Mouse (Mus musculus): ENCODE results near the gene Fmo1. TPM values are rescaled to one million over a fixed set of nuclear protein-coding genes. Genes with fewer than 3 reads are reported as not detected.

The Fmo1 gene
- polyA plus RNA-seq, 2 experiments, result 35.0 to 46.7 TPM

DNA sequence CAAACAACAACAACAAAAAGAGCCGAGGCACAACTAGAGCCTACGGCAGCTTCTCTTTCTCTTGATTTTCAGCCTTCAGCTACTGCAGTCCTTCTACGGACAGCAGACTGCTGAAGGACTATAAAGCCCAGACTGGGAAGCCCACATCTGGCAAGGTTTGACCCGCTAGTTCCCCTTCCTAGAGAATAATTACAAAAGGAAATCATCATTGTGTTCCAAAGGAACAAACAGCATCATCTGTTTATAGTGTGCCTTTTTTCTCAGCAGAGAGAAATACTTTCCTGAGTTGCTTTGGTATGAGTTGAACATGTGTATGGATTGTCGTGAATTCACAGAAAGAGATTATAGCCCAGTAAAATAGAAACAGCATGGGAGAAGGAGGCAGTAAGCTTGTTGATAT, 32.1 kb downstream of the Fmo1 start:
- ATAC-seq (ENCODE audit: low FRiP score, low read depth) (no peak), DNase-seq (ENCODE audit: low spot score) (no peak)
- no peak overlapping the region for H3K4me3 ChIP-seq (replicated peaks; ENCODE audit: low read length)
- H3K36me3 ChIP-seq (ENCODE audit: control insufficient read depth, insufficient read depth, low read length), result no peaks in the 10 kb centered on the region
- no peaks in the 10 kb centered on the region for H3K27me3 ChIP-seq (ENCODE audit: control insufficient read depth, insufficient read depth, low read length)
- no peaks in the 10 kb centered on the region; the same call in 1 of the 2 replicates for H3K9me3 ChIP-seq (ENCODE audit: control insufficient read depth, low read length)
- H3K9ac ChIP-seq (ENCODE audit: low read depth, low read length, severe bottlenecking), result no peak overlapping the region
- no peak overlapping the region for H3K4me2 ChIP-seq (replicated peaks; ENCODE audit: low read depth, low read length, severe bottlenecking)
- 0 out of 2 replicates have a peak, but pooled peaks cover 5% of the 10 kb centered on the region for H3K4me1 ChIP-seq (ENCODE audit: control insufficient read depth, insufficient read depth, low read length)
- H3K27ac ChIP-seq (replicated peaks; ENCODE audit: low read depth, low read length), result no peak overlapping the region
- WGBS, result 53% methylated on average over 5 of the region's 5 CpGs
- no peak for TF ChIP-seq POLR2A (IDR thresholded peaks at IDR 0.05; ENCODE audit: borderline replicate concordance, extremely low read depth, insufficient read depth, insufficient read length)

DNA sequence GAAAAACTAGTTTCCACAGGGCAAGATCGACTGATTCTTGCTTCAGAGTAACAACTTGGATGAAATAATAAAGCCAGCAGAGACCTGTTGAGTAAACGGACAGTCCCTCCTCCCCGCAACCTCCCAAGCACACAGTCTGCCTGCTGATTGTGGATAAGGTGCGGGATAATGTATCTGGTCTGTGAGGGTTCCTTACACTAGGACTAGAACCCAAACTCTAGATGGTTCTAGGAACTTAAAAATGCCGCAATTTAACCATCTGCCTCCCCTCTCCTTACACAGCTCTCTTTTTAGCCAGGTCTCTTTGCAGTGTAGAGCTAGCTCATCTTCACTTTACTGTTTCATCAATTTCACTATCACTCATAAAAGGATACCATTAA, 33.8 kb downstream of the Fmo1 start:
- no peak overlapping the region for H3K27ac ChIP-seq (replicated peaks; ENCODE audit: low read depth, low read length)
- WGBS, result 51% methylated on average over 5 of the region's 5 CpGs
- ATAC-seq (ENCODE audit: low FRiP score, low read depth), result no peak
- no peaks in the 10 kb centered on the region; the same call in 1 of the 2 replicates for H3K9me3 ChIP-seq (ENCODE audit: control insufficient read depth, low read length)
- H3K27me3 ChIP-seq (ENCODE audit: control insufficient read depth, insufficient read depth, low read length), result no peaks in the 10 kb centered on the region
- H3K36me3 ChIP-seq (ENCODE audit: control insufficient read depth, insufficient read depth, low read length), result no peaks in the 10 kb centered on the region
- 0 out of 2 replicates have a peak, but pooled peaks cover 5% of the 10 kb centered on the region for H3K4me1 ChIP-seq (ENCODE audit: control insufficient read depth, insufficient read depth, low read length)
- TF ChIP-seq POLR2A (IDR thresholded peaks at IDR 0.05; ENCODE audit: borderline replicate concordance, extremely low read depth, insufficient read depth, insufficient read length), result no peak
- DNase-seq (ENCODE audit: low spot score), result no peak
- H3K4me2 ChIP-seq (replicated peaks; ENCODE audit: low read depth, low read length, severe bottlenecking), result no peak overlapping the region; the same call in 1 of the 2 replicates
- no peak overlapping the region for H3K9ac ChIP-seq (ENCODE audit: low read depth, low read length, severe bottlenecking)
- no peak overlapping the region for H3K4me3 ChIP-seq (replicated peaks; ENCODE audit: low read length)

DNA sequence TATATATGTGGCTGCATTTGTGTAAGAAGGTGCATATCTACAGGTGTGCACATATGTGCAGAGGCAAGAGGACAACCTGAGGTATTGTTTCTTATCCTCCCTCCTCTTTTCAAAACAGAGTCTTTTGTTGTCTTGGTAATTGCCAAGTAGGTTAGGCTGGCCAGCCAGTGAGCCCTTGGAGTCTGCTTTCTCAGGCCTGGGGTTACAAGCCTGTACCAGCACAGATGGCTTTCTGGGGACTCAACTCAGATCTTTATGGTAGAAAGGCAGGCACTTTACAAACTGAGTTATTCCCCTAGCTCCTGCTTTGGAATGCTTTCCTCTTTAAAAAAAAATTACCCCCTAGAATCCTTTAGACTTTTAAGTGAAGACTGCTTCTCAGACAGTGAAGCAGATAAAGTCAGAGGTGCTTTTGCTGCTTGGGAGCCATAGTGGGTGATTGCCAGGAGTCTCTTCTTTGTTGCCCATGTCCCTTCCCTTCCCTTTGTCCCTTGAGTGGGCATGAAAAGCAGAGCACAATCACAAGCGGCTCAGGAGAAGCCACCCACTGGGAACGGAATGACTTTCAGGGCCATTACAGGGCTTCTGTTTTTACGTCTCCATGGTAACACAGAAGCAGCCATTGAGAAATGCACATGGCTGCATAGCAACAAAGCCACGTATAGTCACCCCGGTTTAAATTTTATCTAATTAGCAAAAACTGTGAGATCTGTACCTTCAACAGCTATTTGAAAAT, 34.4 kb downstream of the Fmo1 start:
- H3K27ac ChIP-seq (replicated peaks; ENCODE audit: low read depth, low read length), result no peak overlapping the region
- 0 out of 2 replicates have a peak, but pooled peaks cover 5% of the 10 kb centered on the region for H3K4me1 ChIP-seq (ENCODE audit: control insufficient read depth, insufficient read depth, low read length)
- no peaks in the 10 kb centered on the region; the same call in 1 of the 2 replicates for H3K9me3 ChIP-seq (ENCODE audit: control insufficient read depth, low read length)
- H3K36me3 ChIP-seq (ENCODE audit: control insufficient read depth, insufficient read depth, low read length), result no peaks in the 10 kb centered on the region
- no peak overlapping the region for H3K9ac ChIP-seq (ENCODE audit: low read depth, low read length, severe bottlenecking)
- no peaks in the 10 kb centered on the region for H3K27me3 ChIP-seq (ENCODE audit: control insufficient read depth, insufficient read depth, low read length)
- WGBS, result 6% methylated on average over 5 of the region's 5 CpGs
- H3K4me2 ChIP-seq (replicated peaks; ENCODE audit: low read depth, low read length, severe bottlenecking), result no peak overlapping the region; the same call in 1 of the 2 replicates
- no peak; the same call in 1 of the 2 replicates for ATAC-seq (ENCODE audit: low FRiP score, low read depth)
- peak; percentile 47 for DNase-seq (ENCODE audit: low spot score)
- no peak for TF ChIP-seq POLR2A (IDR thresholded peaks at IDR 0.05; ENCODE audit: borderline replicate concordance, extremely low read depth, insufficient read depth, insufficient read length)
- H3K4me3 ChIP-seq (replicated peaks; ENCODE audit: low read length), result no peak overlapping the region

DNA sequence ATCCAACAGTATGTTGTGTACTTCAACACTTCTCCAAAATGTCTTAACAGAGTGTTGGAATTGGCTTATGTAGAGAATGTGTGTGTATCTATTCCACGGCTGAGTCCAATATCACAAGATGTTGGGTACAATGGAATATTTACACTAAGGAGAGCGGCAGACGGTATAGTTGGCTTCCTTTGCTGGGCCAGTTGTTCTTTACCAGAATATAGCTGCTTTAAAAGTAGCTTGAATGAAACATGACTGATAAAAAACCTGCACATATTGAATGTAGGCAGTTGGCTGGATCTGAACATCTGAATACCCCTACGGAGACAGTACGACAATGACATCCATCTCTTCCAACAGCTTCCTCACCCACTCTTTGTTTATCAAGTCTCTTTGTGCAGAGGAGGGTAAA, 47.1 kb downstream of the Fmo1 start:
- Histone ChIP-seq H3K4me2 (replicated peaks; ENCODE audit: low read depth, low read length, severe bottlenecking) (no peak overlapping the region), H3K4me3 (replicated peaks; ENCODE audit: low read length) (no peak overlapping the region), H3K4me1 (ENCODE audit: control insufficient read depth, insufficient read depth, low read length) (no peaks in the 10 kb centered on the region), H3K27me3 (ENCODE audit: control insufficient read depth, insufficient read depth, low read length) (no peaks in the 10 kb centered on the region), H3K9ac (ENCODE audit: low read depth, low read length, severe bottlenecking) (no peak overlapping the region), H3K9me3 (ENCODE audit: control insufficient read depth, low read length) (no peaks in the 10 kb centered on the region), H3K27ac (replicated peaks; ENCODE audit: low read depth, low read length) (no peak overlapping the region), H3K36me3 (ENCODE audit: control insufficient read depth, insufficient read depth, low read length) (no peaks in the 10 kb centered on the region)
- TF ChIP-seq POLR2A (IDR thresholded peaks at IDR 0.05; ENCODE audit: borderline replicate concordance, extremely low read depth, insufficient read depth, insufficient read length), result no peak
- ATAC-seq (ENCODE audit: low FRiP score, low read depth), result no peak
- 93% methylated on average over 5 of the region's 5 CpGs for WGBS
- DNase-seq (ENCODE audit: low spot score), result no peak

DNA sequence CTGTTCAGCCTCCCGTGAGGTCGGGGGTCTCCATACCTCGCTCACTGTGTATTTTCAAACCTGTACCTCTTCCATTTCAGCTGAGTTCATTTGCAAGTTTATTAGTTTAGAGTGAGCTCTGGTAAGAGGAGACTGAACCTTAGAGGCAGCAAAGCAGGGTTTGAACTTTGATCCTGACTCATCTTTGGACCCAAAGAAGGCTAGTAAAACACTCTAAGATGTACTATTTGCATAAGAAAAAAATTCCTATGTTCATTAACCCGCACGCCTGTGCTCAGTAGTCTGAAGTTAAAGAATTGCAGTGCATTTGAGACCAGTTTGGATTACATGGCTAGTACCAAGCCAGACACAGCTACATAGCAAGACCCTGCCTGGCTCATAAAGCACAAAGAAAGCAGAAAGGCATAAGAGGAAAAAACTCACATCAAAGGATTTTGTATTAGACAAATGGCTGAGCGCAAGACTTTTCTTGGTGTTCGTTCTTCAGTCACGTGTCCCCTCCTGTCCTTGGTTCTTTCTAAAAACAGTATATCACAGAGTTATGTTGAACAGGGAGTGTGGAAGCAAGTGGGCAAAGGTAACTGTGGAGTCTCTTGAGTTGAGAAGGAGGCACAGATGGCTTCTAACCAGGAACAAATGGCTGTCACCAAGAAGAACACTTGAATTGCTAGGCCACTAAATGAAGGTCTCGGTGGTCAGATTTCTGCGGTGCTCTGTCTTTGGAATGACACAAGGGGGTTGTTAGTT, 50.9 kb downstream of the Fmo1 start:
- H3K4me3 ChIP-seq (replicated peaks; ENCODE audit: low read length), result no peak overlapping the region
- no peak overlapping the region for H3K27ac ChIP-seq (replicated peaks; ENCODE audit: low read depth, low read length)
- H3K36me3 ChIP-seq (ENCODE audit: control insufficient read depth, insufficient read depth, low read length), result no peaks in the 10 kb centered on the region
- DNase-seq (ENCODE audit: low spot score) (no peak), ATAC-seq (ENCODE audit: low FRiP score, low read depth) (no peak)
- no peaks in the 10 kb centered on the region for H3K9me3 ChIP-seq (ENCODE audit: control insufficient read depth, low read length)
- WGBS, result 68% methylated on average over 10 of the region's 10 CpGs
- H3K4me1 ChIP-seq (ENCODE audit: control insufficient read depth, insufficient read depth, low read length), result no peaks in the 10 kb centered on the region
- no peak overlapping the region for H3K4me2 ChIP-seq (replicated peaks; ENCODE audit: low read depth, low read length, severe bottlenecking)
- no peaks in the 10 kb centered on the region for H3K27me3 ChIP-seq (ENCODE audit: control insufficient read depth, insufficient read depth, low read length)
- no peak overlapping the region for H3K9ac ChIP-seq (ENCODE audit: low read depth, low read length, severe bottlenecking)
- no peak for TF ChIP-seq POLR2A (IDR thresholded peaks at IDR 0.05; ENCODE audit: borderline replicate concordance, extremely low read depth, insufficient read depth, insufficient read length)
